Mouse (Mus musculus): Measurements from ENCODE around the gene Coa4.

Coa4 gene

GRCm38 (mm10) chr7:100536804-100537518 lies at the start of gene Coa4:
Gene Coa4 (plus strand): TSS chr7:100537071.
- DNase-seq (ENCODE audit: inconsistent ontology term), result peak; percentile 95

GRCm38 (mm10) chr7:100487301-100487700 lies 49.6 kb upstream of the Coa4 start:
- DNase-seq (ENCODE audit: inconsistent ontology term), result peak; percentile 27

DNA sequence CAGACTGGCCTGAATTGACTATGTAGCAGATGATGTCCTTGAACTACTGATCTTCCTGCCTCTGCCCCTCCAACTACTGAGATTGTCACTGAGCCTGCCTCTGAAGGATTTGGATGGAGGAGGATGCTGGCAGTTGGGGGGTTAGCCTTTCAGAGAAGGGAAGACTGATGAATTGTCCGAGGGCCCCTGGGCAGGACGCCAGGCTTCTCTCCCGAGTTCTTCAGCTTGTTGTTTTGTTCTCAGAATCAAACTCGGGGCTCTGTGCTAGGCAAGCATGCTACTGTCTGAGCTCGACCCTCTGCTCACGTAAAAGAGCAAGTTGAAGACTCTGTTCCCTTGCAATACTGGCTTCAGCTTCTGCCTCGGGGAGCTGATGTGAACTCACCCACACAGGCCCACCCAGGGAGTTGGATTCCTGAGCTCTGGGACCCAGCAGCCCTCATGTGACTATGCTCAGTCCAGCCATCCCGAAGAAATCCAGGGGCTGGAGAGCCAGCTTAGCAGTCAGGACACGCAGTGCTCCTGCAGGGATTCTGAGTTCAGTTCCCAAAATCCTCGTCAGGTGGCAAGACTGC lies 48.3 kb upstream of the Coa4 start:
- peak; percentile 75 for DNase-seq (ENCODE audit: inconsistent ontology term)

- DNase-seq (ENCODE audit: inconsistent ontology term), result no peak
These were observed 44.3 kb upstream of the Coa4 start for GRCm38 (mm10) chr7:100492391-100493116.

DNA sequence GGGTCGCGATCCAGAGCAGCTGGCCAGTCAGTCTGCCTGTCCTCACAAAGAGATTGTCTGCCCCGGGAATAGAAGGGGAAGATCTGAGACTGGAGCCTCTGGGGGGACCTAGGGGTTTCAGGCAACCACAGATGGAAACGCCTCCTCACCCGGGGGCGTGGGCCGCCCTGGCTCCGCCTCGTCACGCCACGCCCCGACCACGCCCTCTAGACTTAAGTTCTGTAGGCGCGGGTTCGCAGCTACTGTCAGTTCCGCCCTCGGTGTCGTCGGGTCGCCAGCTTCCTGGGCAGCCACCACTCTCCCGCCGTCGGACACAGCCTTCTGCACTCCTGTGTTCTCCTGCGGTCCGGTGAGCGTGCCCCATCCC lies 43.8 kb upstream of the Coa4 start, which contains the start of gene Ucp2:
Gene Ucp2, plus strand, starts transcription at position 221 of the 367 bp plus-strand sequence.
- DNase-seq (ENCODE audit: inconsistent ontology term), result peak; percentile 36

- DNase-seq (ENCODE audit: inconsistent ontology term), result peak; percentile 60
These were observed 43.1 kb upstream of the Coa4 start for GRCm38 (mm10) chr7:100493484-100494414.

DNA sequence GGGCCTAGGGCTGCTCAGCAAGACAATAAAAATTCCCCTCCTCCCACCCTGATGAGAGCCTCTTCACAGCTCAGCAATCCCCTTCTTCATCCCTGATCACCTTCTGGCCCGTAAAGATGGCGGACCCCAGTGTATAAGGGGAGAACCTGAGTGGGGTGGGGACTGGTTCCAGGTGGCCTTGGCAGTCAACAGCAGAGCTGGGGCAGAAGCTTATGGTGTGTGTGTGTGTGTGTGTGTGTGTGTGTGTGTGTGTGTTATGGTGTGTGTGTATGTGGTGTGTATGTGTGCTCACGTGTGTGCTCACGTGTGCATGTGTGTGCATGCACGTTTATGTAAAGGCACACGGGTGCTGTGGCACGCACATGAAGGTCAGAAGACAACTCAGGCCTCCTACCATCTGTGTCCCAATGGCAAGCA lies 42.4 kb upstream of the Coa4 start:
- no peak for DNase-seq (ENCODE audit: inconsistent ontology term)

DNA sequence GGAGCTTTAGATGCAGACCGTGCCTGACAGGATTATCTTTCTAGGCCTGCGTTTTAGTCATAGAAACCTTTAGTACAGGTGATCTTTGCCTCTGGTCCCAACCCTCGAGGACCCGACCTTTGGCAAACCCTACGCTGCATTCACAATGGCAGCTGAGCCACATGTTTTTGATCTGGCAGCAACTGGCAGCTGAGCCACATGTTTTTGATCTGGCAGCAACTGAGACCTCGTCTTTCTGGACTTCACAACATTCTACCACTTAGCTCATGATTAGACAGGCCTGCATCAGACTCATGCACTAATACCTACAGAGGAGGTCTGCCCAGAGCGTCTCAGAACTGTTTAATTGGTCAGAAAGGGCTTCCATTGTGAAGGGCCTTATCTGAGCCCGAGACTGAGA lies 41.8 kb upstream of the Coa4 start:
- no peak for DNase-seq (ENCODE audit: inconsistent ontology term)

DNA sequence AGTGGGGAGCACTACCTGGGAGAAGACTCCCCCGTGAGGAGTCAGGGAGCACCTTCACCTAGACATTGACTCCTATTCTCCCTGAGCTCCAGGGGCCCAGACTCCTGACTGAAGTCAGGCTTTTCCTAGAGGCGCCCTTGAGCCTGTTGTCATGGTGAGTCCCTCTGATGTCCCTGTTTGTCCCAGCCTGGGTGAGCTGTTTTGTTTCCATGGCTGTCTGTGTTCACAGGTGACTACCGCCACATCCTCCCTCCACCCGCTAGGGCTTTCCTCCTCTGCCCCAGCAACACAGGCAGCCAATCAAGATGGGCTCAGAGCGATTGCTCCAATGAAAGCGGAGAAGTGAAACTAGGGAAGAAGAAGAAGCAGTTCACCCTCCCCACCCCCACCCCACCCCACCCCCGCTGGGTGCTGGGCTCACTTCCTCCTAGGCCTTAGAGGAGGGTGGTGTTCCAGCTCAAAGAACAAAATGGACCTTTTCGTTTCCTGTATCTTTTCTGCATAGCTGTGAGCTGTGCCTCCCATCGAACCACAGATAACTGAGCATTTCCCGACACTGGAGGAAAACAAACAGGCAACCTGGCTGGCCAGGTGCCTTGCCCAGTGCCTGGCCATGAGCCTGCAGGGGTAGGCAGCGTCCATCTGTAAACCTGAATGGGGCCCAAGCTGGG lies 41.2 kb upstream of the Coa4 start:
- peak; percentile 52 for DNase-seq (ENCODE audit: inconsistent ontology term)

GRCm38 (mm10) chr7:100496371-100496770 lies 40.5 kb upstream of the Coa4 start:
- no peak for DNase-seq (ENCODE audit: inconsistent ontology term)

GRCm38 (mm10) chr7:100496791-100497190 lies 40.1 kb upstream of the Coa4 start:
- no peak for DNase-seq (ENCODE audit: inconsistent ontology term)

GRCm38 (mm10) chr7:100497402-100497801 lies 39.5 kb upstream of the Coa4 start:
- no peak for DNase-seq (ENCODE audit: inconsistent ontology term)

DNA sequence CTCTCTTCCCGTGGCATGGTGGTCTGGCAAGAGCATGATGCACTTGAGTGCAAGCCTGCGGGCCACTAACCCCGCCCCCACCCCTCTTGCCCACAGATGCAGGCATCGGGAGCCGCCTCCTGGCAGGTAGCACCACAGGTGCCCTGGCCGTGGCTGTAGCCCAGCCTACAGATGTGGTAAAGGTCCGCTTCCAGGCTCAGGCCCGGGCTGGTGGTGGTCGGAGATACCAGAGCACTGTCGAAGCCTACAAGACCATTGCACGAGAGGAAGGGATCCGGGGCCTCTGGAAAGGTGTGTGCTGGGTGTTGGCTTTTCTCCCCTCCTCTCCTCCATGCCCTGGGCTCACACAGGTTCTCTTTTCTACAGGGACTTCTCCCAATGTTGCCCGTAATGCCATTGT lies 38.9 kb upstream of the Coa4 start:
- no peak for DNase-seq (ENCODE audit: inconsistent ontology term)

- DNase-seq (ENCODE audit: inconsistent ontology term), result no peak
These were observed 37.4 kb upstream of the Coa4 start for GRCm38 (mm10) chr7:100499465-100499864.

GRCm38 (mm10) chr7:100500276-100500977 lies 36.4 kb upstream of the Coa4 start:
- no peak for DNase-seq (ENCODE audit: inconsistent ontology term)

- DNase-seq (ENCODE audit: inconsistent ontology term), result no peak
These were observed 35.6 kb upstream of the Coa4 start for GRCm38 (mm10) chr7:100501027-100501843.

- no peak for DNase-seq (ENCODE audit: inconsistent ontology term)
These were observed 35.0 kb upstream of the Coa4 start for GRCm38 (mm10) chr7:100501844-100502373.

DNA sequence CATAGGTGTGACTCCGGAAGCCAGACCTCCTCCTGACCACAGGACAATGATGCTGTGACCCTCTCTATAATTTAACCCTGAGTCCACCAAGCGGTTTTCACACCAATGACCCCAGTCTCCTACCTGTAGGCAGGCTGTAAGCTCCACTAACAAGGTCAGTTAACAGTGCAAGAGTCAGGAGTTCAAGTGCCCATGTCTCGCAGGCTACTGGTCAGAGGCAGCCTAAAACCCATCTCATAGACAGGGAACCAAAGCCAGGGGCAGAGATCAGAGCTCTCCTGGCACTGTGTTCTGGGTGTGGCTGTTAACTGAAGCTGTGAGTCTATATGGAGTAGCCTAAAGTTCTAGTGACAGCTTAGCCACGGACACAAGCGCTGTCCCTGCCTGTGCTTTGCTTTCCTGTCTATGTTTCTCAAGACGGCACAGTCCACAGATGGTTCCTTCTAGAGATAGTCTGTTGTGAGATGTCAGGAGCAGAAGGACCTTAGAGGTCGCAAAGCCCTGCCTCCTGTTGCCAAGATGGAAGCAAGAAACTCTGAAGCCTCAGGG lies 34.4 kb upstream of the Coa4 start:
- no peak for DNase-seq (ENCODE audit: inconsistent ontology term)

GRCm38 (mm10) chr7:100503076-100503475 lies 33.8 kb upstream of the Coa4 start:
- DNase-seq (ENCODE audit: inconsistent ontology term), result no peak

Data from Muller cell, postnatal 12 days (primary cell).